Mouse (Mus musculus) inflammation-experienced regulatory T-cells (primary cell): ENCODE data around the gene Dcst2. TPM values are rescaled to one million over a fixed set of nuclear protein-coding genes. Genes with fewer than 3 reads are reported as not detected.

Source experiments
- polyA plus RNA-seq, 2 experiments: library from polyadenylated mRNA; unstranded; fragments of 100-300 nt; shearing (Covaris generic); gene quantifications; one replicate each; pipeline ENCODE4 v1.2.1; 2017

The Dcst2 gene
- under 1 TPM; 0.27 to 0.37 TPM for polyA plus RNA-seq

DNA sequence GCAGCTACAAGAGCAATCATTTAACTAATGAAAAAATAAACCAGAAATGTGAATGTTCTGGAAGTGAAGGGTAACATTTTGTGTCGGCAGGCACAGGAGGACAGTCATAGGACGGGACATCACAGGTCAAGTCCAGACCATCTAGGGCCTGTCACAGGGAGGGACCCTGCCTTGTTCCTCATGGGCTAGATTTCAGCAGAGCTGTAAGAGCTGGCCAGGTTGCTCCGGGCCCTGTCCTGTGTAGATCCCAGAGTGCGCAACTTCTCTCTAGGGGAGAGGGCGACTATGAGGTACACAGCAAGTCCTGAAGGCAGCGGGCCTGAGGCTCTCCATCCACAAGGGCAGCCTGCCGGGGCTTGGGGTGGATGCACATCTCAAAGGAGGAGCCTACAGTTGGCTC lies at the start of gene Dcst2:
Dcst2 (plus strand) TSS at position 301 of the 400 bp plus-strand sequence.

DNA sequence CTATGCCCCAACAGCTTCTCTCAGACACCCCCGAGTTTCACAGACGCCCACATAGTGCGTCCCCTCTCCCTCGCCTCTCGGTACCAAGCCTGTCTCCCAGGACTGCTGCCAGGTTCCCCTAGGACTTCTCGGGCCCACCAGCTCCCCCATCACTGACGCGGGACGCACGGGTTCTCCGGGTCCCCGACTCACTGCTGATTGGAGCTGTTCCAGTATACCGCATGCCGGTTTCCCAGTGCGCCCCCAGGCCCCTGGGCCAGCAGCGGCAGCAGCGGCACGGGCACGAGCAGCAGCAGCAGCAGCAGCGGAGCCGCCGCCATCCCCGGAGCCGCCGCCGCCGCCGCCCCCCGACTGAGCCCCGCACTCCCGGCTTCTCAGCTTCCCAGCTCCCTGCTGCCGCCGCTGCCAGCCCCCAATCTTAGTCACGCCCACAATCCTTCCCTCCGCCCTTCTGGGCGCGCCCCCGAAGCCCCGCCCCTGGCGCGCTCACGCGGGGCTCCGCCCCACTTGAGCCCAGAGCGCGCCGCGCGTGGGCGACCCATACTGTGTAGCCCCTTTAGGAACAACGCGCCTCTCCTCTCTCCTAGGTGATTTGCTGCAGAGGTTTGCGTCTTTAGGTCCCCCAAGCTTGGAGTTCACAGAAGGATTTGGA lies 39.1 kb upstream of the Dcst2 start, which contains the start of gene Efna3:
Efna3 (minus strand) TSS at position 452 of the 652 bp plus-strand sequence.

DNA sequence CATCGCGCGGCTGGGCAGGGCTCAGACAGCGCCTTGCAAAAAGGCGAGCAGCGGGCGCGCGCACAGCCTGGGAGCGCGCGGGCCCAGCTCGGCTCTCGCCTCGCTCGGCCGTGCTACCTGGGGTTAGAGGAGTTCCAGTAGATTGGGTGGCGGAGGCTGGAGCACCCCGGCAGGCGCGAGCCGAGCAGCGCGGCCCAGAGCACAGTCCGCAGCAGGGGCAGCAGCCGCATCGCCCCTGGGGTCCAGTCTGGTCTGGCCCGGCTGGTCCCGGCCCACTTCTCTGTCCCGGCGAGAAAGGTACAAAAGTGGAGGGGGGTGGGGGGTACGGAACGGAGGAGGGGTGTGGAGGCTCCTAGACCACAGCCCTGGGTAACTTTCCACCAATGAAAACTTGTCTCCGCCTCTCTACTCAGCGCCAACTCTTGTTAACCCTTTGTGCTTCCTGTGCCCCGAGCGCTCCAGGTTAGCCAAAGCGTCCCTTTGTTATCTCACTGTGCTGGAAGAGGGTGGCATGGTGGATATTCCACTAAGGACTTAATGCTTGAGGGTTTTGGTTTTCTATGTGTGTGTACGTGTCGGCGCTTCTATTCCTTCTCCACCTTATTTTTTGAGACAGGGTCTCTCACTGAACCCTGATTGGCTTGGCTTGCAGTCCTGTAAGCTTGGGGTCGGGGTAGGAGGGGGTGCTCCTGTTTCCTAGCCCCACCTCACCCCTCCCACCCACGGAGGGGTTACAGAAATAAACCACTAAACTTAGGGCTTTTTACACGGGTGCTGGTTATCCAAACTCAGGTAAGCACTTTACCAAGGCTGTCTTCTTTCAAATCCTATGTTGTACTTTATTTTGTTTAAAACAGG lies 23.8 kb upstream of the Dcst2 start, which contains the start of gene Efna4:
Efna4 (minus strand) TSS at position 308 of the 858 bp plus-strand sequence.

DNA sequence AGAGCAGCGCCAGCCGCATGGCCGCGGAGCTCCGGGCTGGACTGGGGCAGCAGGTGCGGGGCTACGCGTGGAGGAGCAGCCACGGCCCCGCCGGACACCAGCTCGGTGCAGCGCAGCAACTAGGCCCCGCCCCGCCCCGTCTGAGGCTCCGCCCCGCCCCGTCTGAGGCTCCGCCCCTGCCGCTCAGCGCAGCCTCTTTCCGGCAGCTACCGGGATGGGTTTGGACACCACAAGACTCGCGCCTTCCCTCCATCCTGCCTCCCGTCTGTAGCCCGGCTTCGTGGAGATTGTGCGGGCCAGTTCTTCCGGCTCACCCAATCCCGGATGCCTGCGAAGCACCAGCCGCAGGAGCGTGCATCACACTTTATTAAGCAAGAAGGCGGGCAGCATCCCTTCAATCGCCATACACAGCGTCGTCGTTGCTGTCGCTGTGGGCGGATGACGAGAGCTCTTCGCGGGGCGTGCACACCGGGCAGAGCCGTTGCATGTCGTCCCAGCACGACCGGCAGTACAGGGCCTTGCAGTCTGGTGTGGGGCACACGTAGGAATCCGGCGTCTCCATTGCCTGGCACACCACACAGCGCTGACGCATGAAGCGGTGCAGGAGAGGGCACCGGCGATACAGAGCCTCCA lies 11.8 kb upstream of the Dcst2 start, which contains the start of gene Adam15:
Adam15 (minus strand) TSS at position 128 of the 633 bp plus-strand sequence.

GRCm38 (mm10) chr3:89365153-89365485 lies 3.3 kb downstream of the Dcst2 start, which contains the start of gene Dcst1:
TSS of gene Dcst1 (minus strand) at chr3:89365253.

DNA sequence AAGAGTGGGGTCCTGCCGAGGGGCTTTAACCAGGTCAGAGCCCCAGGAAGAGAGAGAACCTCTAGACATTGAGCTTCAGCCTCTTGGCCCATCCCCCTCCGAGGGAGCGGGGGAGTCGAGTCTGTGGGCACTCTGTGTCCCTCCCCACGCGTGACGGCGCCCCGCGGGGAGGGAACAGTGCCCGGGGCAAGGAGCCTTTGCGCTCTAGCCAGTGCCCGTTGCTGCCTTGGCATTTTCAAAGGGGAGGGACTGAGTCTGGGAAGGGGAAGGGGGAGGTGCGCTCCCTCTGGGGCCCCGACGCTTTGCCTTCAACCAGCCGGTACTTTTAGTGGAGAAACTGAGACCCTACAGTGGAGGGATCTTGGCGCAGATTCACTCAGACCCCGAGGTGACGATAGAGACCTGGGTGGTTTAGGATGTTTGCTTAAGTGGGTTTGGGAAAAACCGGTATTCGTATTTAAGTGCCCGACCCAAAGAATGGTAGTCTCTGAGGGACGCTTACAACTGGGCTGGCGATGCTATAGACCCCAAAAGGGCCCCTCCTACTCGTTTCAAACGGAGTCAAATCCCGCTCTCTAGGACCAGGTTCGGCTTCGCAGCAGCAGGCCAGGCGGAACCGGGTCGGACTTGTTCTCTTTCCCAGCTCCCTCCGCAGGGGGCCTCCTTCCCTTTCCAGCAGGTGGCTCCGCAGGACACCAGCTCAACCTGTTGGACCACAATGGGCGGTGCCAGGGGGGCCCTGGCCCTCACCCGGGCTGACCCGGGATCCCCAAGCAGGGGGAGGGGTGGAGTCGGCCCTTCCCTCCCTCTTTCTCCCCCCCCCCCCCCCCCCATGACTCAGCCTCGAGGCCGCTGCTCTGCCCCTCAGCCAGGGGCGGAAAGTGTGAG lies 32.5 kb downstream of the Dcst2 start, which contains the start of gene Zbtb7b:
Zbtb7b (minus strand) TSS at position 771 of the 888 bp plus-strand sequence.

GRCm38 (mm10) chr3:89402693-89403092 lies 40.9 kb downstream of the Dcst2 start, which contains the start of gene Lenep:
TSS of gene Lenep (minus strand) at chr3:89402793.

DNA sequence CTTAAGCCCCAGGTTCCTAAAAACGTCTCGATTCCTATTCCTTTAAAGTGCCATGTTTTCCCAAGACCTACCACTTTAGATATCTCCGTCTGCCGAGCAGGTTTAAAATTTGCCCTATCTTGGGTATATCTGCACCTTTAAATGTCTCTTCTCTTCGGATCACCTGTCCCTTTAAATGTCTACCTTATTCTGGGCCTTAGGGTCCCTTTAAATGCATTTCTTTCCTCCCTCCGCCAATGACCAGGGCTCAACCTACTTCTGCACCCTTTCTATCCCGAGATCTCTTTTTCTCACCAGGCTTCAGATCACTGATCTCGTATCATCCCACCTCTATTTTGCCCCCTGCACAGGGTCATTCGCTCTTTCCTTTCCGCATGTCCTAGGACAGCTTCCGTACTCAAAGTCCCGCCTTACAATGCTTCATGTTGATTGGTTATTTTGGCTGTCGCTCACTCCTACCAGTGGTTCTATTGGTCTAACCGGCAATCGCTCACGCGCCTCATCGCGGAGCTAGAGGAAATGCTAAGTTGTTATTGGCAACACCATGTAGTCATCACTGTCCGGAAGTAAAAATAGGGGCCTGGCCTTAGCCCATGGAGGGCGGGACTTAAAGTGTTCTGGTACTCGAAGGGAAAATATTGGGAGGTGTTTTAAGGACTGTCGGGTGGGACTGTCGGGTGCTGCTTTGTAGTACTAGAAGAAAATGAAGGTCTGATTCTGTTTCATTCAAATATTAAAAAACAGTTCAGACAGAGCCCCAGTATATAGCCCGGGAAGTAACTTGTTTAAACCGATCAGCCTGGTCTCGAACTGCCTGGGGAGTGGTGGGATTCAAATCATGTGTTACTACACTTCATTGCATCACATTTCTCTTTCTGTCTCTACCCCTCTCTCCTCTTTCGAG lies 50.0 kb downstream of the Dcst2 start, which contains the start of gene Flad1:
Flad1 (minus strand) TSS at position 381 of the 904 bp plus-strand sequence.

DNA sequence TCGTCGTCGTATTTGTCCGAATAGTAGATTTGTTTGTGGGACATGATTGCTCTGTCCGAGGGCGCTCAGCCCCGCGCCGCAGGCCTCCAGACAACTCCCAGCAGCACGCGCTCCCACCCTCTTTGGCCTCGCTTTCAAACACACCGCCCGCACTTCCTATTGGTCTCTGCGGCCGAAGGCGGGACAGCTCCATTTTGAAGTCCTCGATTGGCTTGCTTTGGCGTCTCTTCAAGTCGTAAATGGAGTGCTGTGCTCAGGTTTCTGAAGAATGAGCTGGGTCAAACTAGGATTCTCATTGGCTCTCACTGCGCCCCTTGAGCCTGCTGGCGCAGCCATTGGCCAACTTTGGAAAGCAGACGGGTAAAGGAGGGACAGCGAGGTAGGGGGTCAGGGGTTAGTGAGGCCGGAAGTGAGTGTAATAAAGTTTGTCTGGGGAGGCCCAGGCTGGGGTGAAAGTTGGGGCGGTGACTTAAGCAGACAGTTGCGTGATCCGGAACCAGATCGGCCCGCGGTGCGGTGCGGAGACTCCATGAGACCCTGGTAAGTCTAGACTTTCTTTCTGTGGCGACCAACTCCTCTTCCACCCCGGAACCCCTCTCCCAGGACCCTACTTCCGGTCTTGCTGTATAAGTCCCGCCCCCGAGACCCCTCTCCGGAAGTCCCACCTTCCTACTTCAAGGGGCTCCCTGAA lies 56.5 kb downstream of the Dcst2 start, which contains the start of the genes Cks1b and Shc1:
Cks1b (minus strand) TSS at position 214 of the 691 bp plus-strand sequence.
Shc1 (plus strand) TSS at position 274 of the 691 bp plus-strand sequence.

Other genes starting within 250 kb of the Dcst2 start
- 1 to 10 TPM in 1 of 2 experiments, not detected in 1; 1.8 TPM for gene Pklr, start 225.8 kb upstream of the Dcst2 start, polyA plus RNA-seq
- 1 to 10 TPM in 1 of 2 experiments, under 1 TPM in 1; 0.76 to 2.1 TPM for gene Hcn3, start 201.8 kb upstream of the Dcst2 start, polyA plus RNA-seq
- 100 to 1,000 TPM; 115 to 129 TPM for gene Clk2, start 197.2 kb upstream of the Dcst2 start, polyA plus RNA-seq
- gene Scamp3, start 184.5 kb upstream of the Dcst2 start, polyA plus RNA-seq = 100 to 1,000 TPM; 257 to 293 TPM
- gene Fam189b, start 178.8 kb upstream of the Dcst2 start, polyA plus RNA-seq = 100 to 1,000 TPM; 204 to 228 TPM
- 100 to 1,000 TPM; 120 to 135 TPM for gene Gba, start 159.0 kb upstream of the Dcst2 start, polyA plus RNA-seq
- gene Thbs3, start 146.8 kb upstream of the Dcst2 start, polyA plus RNA-seq = 1 to 10 TPM in 1 of 2 experiments, under 1 TPM in 1; 0.88 to 1.6 TPM
- 100 to 1,000 TPM; 121 to 126 TPM for gene Mtx1, start 134.9 kb upstream of the Dcst2 start, polyA plus RNA-seq
- gene Muc1, start 132.9 kb upstream of the Dcst2 start, polyA plus RNA-seq = 1 to 10 TPM in 1 of 2 experiments, not detected in 1; 1.2 TPM
- 100 to 1,000 TPM; 235 to 244 TPM for gene Krtcap2, start 116.0 kb upstream of the Dcst2 start, polyA plus RNA-seq
- 1 to 10 TPM; 3.0 to 3.5 TPM for gene Trim46, start 115.7 kb upstream of the Dcst2 start, polyA plus RNA-seq
- gene Dpm3, start 102.6 kb upstream of the Dcst2 start, polyA plus RNA-seq = 10 to 100 TPM; 84.5 to 92.4 TPM
- 100 to 1,000 TPM; 239 to 241 TPM for gene Slc50a1, start 91.4 kb upstream of the Dcst2 start, polyA plus RNA-seq
- not detected for gene Efna1, start 80.8 kb upstream of the Dcst2 start, polyA plus RNA-seq
- gene Efna3, start 39.0 kb upstream of the Dcst2 start, polyA plus RNA-seq = under 1 TPM in 1 of 2 experiments, not detected in 1; 0.49 TPM
- gene Efna4, start 23.9 kb upstream of the Dcst2 start, polyA plus RNA-seq = under 1 TPM; 0.42 to 0.82 TPM
- 10 to 100 TPM; 24.1 to 31.4 TPM for gene Adam15, start 12.0 kb upstream of the Dcst2 start, polyA plus RNA-seq
- gene Dcst1, start 3.3 kb downstream of the Dcst2 start, polyA plus RNA-seq = under 1 TPM; 0.32 to 0.40 TPM
- 10 to 100 TPM; 45.3 to 49.2 TPM for gene Zbtb7b, start 32.8 kb downstream of the Dcst2 start, polyA plus RNA-seq
- 1 to 10 TPM in 1 of 2 experiments, not detected in 1; 1.8 TPM for gene Lenep, start 40.8 kb downstream of the Dcst2 start, polyA plus RNA-seq
- gene Flad1, start 49.9 kb downstream of the Dcst2 start, polyA plus RNA-seq = 10 to 100 TPM; 54.6 to 58.7 TPM
- 10 to 100 TPM; 13.5 to 16.3 TPM for gene Cks1b, start 56.4 kb downstream of the Dcst2 start, polyA plus RNA-seq
- 10 to 100 TPM; 69.6 to 83.1 TPM for gene Shc1, start 56.5 kb downstream of the Dcst2 start, polyA plus RNA-seq
- 10 to 100 TPM; 76.0 to 78.7 TPM for gene Pygo2, start 68.2 kb downstream of the Dcst2 start, polyA plus RNA-seq
- gene Pbxip1, start 74.7 kb downstream of the Dcst2 start, polyA plus RNA-seq = 100 to 1,000 TPM; 113 to 129 TPM
- gene Pmvk, start 92.6 kb downstream of the Dcst2 start, polyA plus RNA-seq = 10 to 100 TPM; 17.2 to 17.9 TPM
- under 1 TPM; 0.04 to 0.12 TPM for gene Kcnn3, start 158.2 kb downstream of the Dcst2 start, polyA plus RNA-seq